Mouse (Mus musculus) kidney, adult 2 months (tissue): ENCODE measurements at regions not wholly inside any gene's neighbourhood (a gene's known extent, or its start where the extent isn't known, plus 50 kb on each side); places are given as distances from the start of the nearest gene placed in this dataset.

Experiments used
- CTCF ChIP-seq: fragments of 200-500 bp; conservative IDR thresholded peaks from 2 replicates; pipeline ENCODE4 v1.5.1; 2011; ENCODE audit warnings: low read depth, mild to moderate bottlenecking, control low read depth, low read length, moderate library complexity, mixed read lengths; ENCODE audit not compliant: insufficient read depth, insufficient read length
- POLR2A ChIP-seq: fragments of 200-500 bp; IDR thresholded peaks from one replicate; pipeline ENCODE4 v1.6.1; 2011; ENCODE audit warnings: low read depth, low read length, control low read depth

DNA sequence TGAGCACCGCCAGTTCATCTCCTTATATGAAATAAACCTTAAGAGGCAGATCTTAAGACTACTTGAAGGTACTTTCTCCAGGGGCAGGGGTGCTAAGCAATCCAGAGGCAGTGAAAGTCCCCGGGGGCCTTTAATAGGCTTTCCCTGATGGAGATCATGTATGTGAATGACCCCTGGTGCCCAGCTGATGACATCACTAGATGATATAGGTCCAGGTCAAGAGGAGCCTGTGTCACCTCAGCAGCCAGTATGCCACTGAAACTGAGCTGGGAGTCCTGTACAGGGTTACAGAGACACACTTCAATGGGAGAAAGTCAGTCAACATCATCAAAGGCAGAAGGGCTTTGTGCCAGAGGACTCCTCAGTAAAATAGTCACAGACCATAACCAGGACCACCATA, 457.8 kb downstream of the Wdr11 start:
- TF ChIP-seq CTCF (no peak), POLR2A (no peak)
